ENCODE assay signal across 12 mouse cellular contexts in genomic region chr8:105469816-105470215, GRCm38 (mm10). TPM values are rescaled to one million over a fixed set of nuclear protein-coding genes. Genes with fewer than 3 reads are reported as not detected.
DNase-seq lines count a peak whose midpoint lies in the region; ATAC-seq and TF ChIP-seq lines count a peak whose summit lies in the region.
"Had no signal": no experiment of that assay in that cellular context is flagged by ENCODE, and none has a peak within 500 bp of the region (broad histone marks: within the 10 kb centered on the region; RNA-seq: fewer than 3 reads in every experiment).

No protein-coding gene starts in this region.

- TF ChIP-seq CTCF in lung, adult 2 months (IDR thresholded peaks at IDR 0.05; ENCODE audit: insufficient read depth, low read length): no peak

- DNase-seq in lung, adult 2 months: no peak
- DNase-seq in lung, adult 18-20 months: no peak
- DNase-seq in retina, postnatal 1 day: no peak
- no peak for DNase-seq in gastrocnemius, postnatal 36 days
- DNase-seq: kidney, postnatal 14 days had no signal

- ATAC-seq in forebrain, embryonic 13.5 days: no peak
- no peak for ATAC-seq in limb, embryonic 13.5 days (ENCODE audit: low FRiP score, low read depth)
- ATAC-seq in stomach, embryonic 15.5 days (ENCODE audit: insufficient read depth, low FRiP score, low read depth): no peak

- H3K36me3 ChIP-seq in forebrain, embryonic 13.5 days (ENCODE audit: poor library complexity, severe bottlenecking): 0 out of 2 replicates have a peak, but pooled peaks cover 4% of the 10 kb centered on the region
- H3K36me3 ChIP-seq in limb, embryonic 13.5 days: peaks cover 18% of the 10 kb centered on the region
- H3K36me3 ChIP-seq in stomach, embryonic 15.5 days: peaks cover 4% of the 10 kb centered on the region; the same call in 1 of the 2 replicates

- H3K4me3 ChIP-seq in lung, adult 2 months (replicated peaks; ENCODE audit: extremely low read depth, low read depth, low read length): peak overlapping the region; percentile 18
- H3K4me3 ChIP-seq in forebrain, embryonic 13.5 days: no peak overlapping the region
- peak overlapping the region; percentile 37; the same call in 1 of the 2 replicates for H3K4me3 ChIP-seq in limb, embryonic 13.5 days
- H3K4me3 ChIP-seq in stomach, embryonic 15.5 days (replicated peaks): no peak overlapping the region

- peaks cover 23% of the 10 kb centered on the region for H3K27me3 ChIP-seq in forebrain, embryonic 13.5 days
- peaks cover 42% of the 10 kb centered on the region for H3K27me3 ChIP-seq in limb, embryonic 13.5 days
- H3K27me3 ChIP-seq in stomach, embryonic 15.5 days (replicated peaks): 0 out of 2 replicates have a peak, but pooled peaks cover 2% of the 10 kb centered on the region

- 67% methylated on average over 5 of the region's 5 CpGs for WGBS in lung, adult 2 months
- 95% methylated on average over 5 of the region's 5 CpGs for WGBS in forebrain, embryonic 13.5 days
- 90% methylated on average over 5 of the region's 5 CpGs for WGBS in limb, embryonic 13.5 days
- 84% methylated on average over 5 of the region's 5 CpGs for WGBS in stomach, embryonic 15.5 days

- peak overlapping the region; percentile 62 for H3K4me2 ChIP-seq in forebrain, embryonic 13.5 days
- peak overlapping the region; percentile 70 for H3K4me2 ChIP-seq in limb, embryonic 13.5 days (replicated peaks)
- H3K4me2 ChIP-seq in stomach, embryonic 15.5 days: peak overlapping the region; percentile 51; the same call in 1 of the 2 replicates

- no peak for TF ChIP-seq POLR2A in lung, adult 2 months (IDR thresholded peaks at IDR 0.05; ENCODE audit: borderline replicate concordance, extremely low read depth, low read depth, low read length)

- H3K27ac ChIP-seq in forebrain, embryonic 13.5 days: peak overlapping the region; percentile 49
- no peak overlapping the region for H3K27ac ChIP-seq in limb, embryonic 13.5 days
- no peak overlapping the region for H3K27ac ChIP-seq in stomach, embryonic 15.5 days

- H3K9me3 ChIP-seq in forebrain, embryonic 13.5 days (replicated peaks): no peaks in the 10 kb centered on the region
- H3K9me3 ChIP-seq in limb, embryonic 13.5 days: no peaks in the 10 kb centered on the region
- H3K9me3 ChIP-seq in stomach, embryonic 15.5 days: no peaks in the 10 kb centered on the region

- no peak overlapping the region for H3K9ac ChIP-seq in forebrain, embryonic 13.5 days
- H3K9ac ChIP-seq in limb, embryonic 13.5 days: no peak overlapping the region
- no peak overlapping the region for H3K9ac ChIP-seq in stomach, embryonic 15.5 days

- peaks cover 30% of the 10 kb centered on the region for H3K4me1 ChIP-seq in lung, adult 2 months (ENCODE audit: control insufficient read depth, insufficient read depth, low read length)
- peaks cover 60% of the 10 kb centered on the region for H3K4me1 ChIP-seq in forebrain, embryonic 13.5 days
- peaks cover 52% of the 10 kb centered on the region for H3K4me1 ChIP-seq in limb, embryonic 13.5 days
- H3K4me1 ChIP-seq in stomach, embryonic 15.5 days: peaks cover 39% of the 10 kb centered on the region

- intact Hi-C loops in gastrocnemius, postnatal 36 days (cut with DNase I): loop anchor here (2.0 kb wide), 1 partner anchor 65 kb away; no protein-coding TSS in a partner anchor

RNA-seq across cellular contexts. Expression of gene Tppp3, which starts 1.5 kb away (rescaled TPM):
- polyA plus RNA-seq in lung, adult 2 months (2012; rRNA removed): 785 and 816 TPM in 2 replicates
- 34.6 and 40.4 TPM in 2 replicates for polyA plus RNA-seq in forebrain, embryonic 13.5 days (2015; fragmentation: Nextera tagmentation; extraction: Ambion mirVana)
- 65.4 and 71.1 TPM in 2 replicates for polyA plus RNA-seq in limb, embryonic 13.5 days (2015; fragmentation: Nextera tagmentation; extraction: Ambion mirVana)
- 44.7 and 45.5 TPM in 2 replicates for polyA plus RNA-seq in stomach, embryonic 15.5 days (2015; fragmentation: Nextera tagmentation; extraction: Ambion mirVana)
- 10 to 100 TPM; 54.1 to 54.9 TPM for total RNA-seq in gastrocnemius, postnatal 36 days (2021)
- total RNA-seq: common myeloid progenitor, adult 5-6 weeks had no signal

RNA-seq across cellular contexts. Expression of gene Zdhhc1, which starts 26.9 kb away (rescaled TPM):
- 130 and 133 TPM in 2 replicates for polyA plus RNA-seq in lung, adult 2 months (2012; rRNA removed)
- polyA plus RNA-seq in forebrain, embryonic 13.5 days (2015; fragmentation: Nextera tagmentation; extraction: Ambion mirVana): 20.6 and 24.8 TPM in 2 replicates
- polyA plus RNA-seq in limb, embryonic 13.5 days (2015; fragmentation: Nextera tagmentation; extraction: Ambion mirVana): 42.5 and 45.3 TPM in 2 replicates
- 32.2 and 34.7 TPM in 2 replicates for polyA plus RNA-seq in stomach, embryonic 15.5 days (2015; fragmentation: Nextera tagmentation; extraction: Ambion mirVana)
- 1 to 10 TPM; 8.1 to 8.3 TPM for total RNA-seq in gastrocnemius, postnatal 36 days (2021)

RNA-seq across cellular contexts. Expression of gene Hsd11b2, which starts 48.7 kb away (rescaled TPM):
- polyA plus RNA-seq in lung, adult 2 months (2012; rRNA removed): 2.1 and 4.8 TPM in 2 replicates
- polyA plus RNA-seq in forebrain, embryonic 13.5 days (2015; fragmentation: Nextera tagmentation; extraction: Ambion mirVana): 3.9 and 6.1 TPM in 2 replicates
- polyA plus RNA-seq in limb, embryonic 13.5 days (2015; fragmentation: Nextera tagmentation; extraction: Ambion mirVana): 5.9 and 7.6 TPM in 2 replicates
- 2.5 and 2.7 TPM in 2 replicates for polyA plus RNA-seq in stomach, embryonic 15.5 days (2015; fragmentation: Nextera tagmentation; extraction: Ambion mirVana)
- under 1 TPM in 1 of 2 experiments, not detected in 1; 0.22 TPM for total RNA-seq in gastrocnemius, postnatal 36 days (2021)
- total RNA-seq: common myeloid progenitor, adult 5-6 weeks had no signal

RNA-seq across cellular contexts. Expression of gene Lrrc36, which starts 56.4 kb away (rescaled TPM):
- polyA plus RNA-seq in lung, adult 2 months (2012; rRNA removed): 5.5 and 7.5 TPM in 2 replicates
- polyA plus RNA-seq in forebrain, embryonic 13.5 days (2015; fragmentation: Nextera tagmentation; extraction: Ambion mirVana): 0.44 and 0.98 TPM in 2 replicates
- polyA plus RNA-seq in limb, embryonic 13.5 days (2015; fragmentation: Nextera tagmentation; extraction: Ambion mirVana): 0.36 and 0.55 TPM in 2 replicates
- polyA plus RNA-seq in stomach, embryonic 15.5 days (2015; fragmentation: Nextera tagmentation; extraction: Ambion mirVana): 0.09 TPM in 1 of 2 replicates, not detected in the other
- under 1 TPM; 0.54 to 0.71 TPM for total RNA-seq in gastrocnemius, postnatal 36 days (2021)
- polyA plus RNA-seq: stomach, embryonic 14.5 days had no signal

RNA-seq across cellular contexts. Expression of gene Kctd19, which starts 56.5 kb away (rescaled TPM):
- 0.27 and 0.32 TPM in 2 replicates for polyA plus RNA-seq in lung, adult 2 months (2012; rRNA removed)
- not detected in 2 replicates for polyA plus RNA-seq in forebrain, embryonic 13.5 days (2015; fragmentation: Nextera tagmentation; extraction: Ambion mirVana)
- polyA plus RNA-seq in limb, embryonic 13.5 days (2015; fragmentation: Nextera tagmentation; extraction: Ambion mirVana): not detected in 2 replicates
- polyA plus RNA-seq in stomach, embryonic 15.5 days (2015; fragmentation: Nextera tagmentation; extraction: Ambion mirVana): not detected in 2 replicates
- total RNA-seq in gastrocnemius, postnatal 36 days (2021): not detected
- total RNA-seq: common myeloid progenitor, adult 5-6 weeks; gastrocnemius, postnatal 4 days had no signal
- polyA plus RNA-seq: liver, embryonic 16.5 days; stomach, embryonic 14.5 days had no signal

Comparison
In these comparisons a context has a peak if more than half of its experiments do, and no peak if none do; other contexts are left out.
1. H3K4me3 ChIP-seq: peak in lung, adult 2 months (single experiment) and limb, embryonic 13.5 days (single experiment); none in forebrain, embryonic 13.5 days (single experiment) and stomach, embryonic 15.5 days (single experiment).
2. RNA of gene Tppp3, which starts 1.5 kb away (polyA plus RNA-seq): 785 to 816 TPM in lung, adult 2 months; 65.4 to 71.1 TPM in limb, embryonic 13.5 days, 44.7 to 45.5 TPM in stomach, embryonic 15.5 days and 34.6 to 40.4 TPM in forebrain, embryonic 13.5 days; every median in the first group is over 10 times any median in the second.
3. Peak in every context shown above with its lines, with median percentiles within 50 percentile points of each other: H3K4me2 ChIP-seq.